Mouse (Mus musculus): ENCODE data around the gene Abl1. TPM values are rescaled to one million over a fixed set of nuclear protein-coding genes. Genes with fewer than 3 reads are reported as not detected.

Gene Abl1
- total RNA-seq, 2 experiments from 2014 or later, result 37.8 to 52.2 TPM

DNA sequence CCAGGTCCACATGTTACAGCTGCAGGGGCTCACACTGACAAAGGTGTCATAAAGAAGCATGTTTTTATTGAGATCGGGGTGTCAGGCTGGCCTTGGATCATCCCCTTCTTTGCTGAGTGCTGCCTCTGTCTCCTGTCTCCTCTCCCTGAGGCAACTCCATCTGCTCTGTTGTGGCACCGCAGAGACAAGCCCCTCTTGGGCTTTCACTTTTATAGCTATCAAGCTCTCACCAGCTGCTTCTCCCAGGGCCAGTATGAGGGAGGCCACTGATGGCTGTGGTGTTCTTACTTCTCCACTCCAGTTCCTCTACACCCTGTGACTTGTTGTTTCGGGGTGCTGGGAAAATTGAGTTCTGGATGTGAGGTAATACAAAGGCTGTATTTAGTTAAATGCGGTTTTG is 80.9 kb downstream of the Abl1 start:
- DNase-seq (ENCODE audit: low spot score in 2 of 2), result no peak
- intact Hi-C loops (cut with DNase I), result no loop called here

DNA sequence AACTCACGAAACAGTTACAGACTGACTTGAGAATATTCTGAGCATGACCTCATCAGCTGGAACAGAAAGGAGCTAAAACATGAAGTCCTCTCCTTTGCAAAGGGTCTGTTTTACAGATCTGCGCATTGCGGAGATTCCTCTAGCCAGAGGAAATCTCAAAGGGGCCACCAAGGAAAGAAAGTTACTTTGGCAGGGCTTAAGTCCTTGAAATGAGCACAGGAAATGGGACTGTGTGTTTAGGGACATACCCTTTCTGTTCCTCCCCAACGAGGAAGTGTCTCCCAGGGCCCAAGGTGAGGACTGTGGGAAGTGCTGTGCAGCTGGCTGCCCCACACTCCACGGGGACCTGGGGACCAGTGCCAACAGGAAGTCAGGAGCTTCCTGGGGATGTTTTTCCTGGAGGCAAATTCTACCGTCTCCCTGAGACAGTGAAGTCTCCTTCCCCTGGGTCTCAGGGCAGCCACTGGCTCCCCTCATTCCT is 81.5 kb downstream of the Abl1 start:
- no peak for DNase-seq (ENCODE audit: low spot score in 2 of 2)

DNA sequence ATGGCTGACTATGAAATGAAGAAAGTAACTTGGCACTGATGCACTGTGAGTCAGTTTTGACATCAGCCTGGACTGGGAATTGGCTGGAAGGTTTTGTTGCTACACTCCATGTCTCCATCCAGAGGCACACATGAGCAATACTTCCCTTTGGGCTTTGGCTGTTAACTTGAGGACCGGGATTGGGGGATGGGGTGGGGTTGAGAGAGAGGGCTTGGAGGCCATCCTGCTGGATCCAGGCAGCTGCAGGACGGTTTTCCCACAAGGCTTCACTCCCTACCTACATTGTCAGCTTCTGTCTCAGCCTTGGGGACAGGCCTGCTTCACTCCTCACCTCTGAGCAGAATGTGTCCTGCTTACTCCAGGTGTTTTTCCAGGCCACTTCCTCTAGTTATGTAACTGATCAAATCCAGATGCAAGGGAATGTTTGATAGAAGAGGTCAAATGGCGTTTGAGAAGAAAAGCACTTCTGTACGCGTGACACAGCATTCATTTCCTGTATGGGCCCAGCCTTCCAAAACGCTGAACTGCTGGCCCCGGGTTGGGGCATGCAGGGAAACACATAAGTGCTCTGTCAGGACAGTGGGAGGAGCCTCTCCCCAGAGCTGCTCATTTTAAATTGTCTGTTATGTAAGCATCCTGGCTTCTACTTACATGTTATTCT is 82.7 kb downstream of the Abl1 start:
- no peak for DNase-seq (ENCODE audit: low spot score in 2 of 2)
- intact Hi-C loops (cut with DNase I), result no loop called here

More for the DNA sequence above, 81.5 kb downstream of the Abl1 start:
- intact Hi-C loops (cut with DNase I), result no loop called here

- intact Hi-C loops (cut with DNase I), result no loop called here
- no peak for DNase-seq (ENCODE audit: low spot score in 2 of 2)
These were observed 88.3 kb downstream of the Abl1 start for GRCm38 (mm10) chr2:31776479-31776878.

- DNase-seq (ENCODE audit: low spot score in 2 of 2), result no peak
- intact Hi-C loops (cut with DNase I), result no loop called here
These were observed 91.1 kb downstream of the Abl1 start for GRCm38 (mm10) chr2:31779258-31779657.

DNA sequence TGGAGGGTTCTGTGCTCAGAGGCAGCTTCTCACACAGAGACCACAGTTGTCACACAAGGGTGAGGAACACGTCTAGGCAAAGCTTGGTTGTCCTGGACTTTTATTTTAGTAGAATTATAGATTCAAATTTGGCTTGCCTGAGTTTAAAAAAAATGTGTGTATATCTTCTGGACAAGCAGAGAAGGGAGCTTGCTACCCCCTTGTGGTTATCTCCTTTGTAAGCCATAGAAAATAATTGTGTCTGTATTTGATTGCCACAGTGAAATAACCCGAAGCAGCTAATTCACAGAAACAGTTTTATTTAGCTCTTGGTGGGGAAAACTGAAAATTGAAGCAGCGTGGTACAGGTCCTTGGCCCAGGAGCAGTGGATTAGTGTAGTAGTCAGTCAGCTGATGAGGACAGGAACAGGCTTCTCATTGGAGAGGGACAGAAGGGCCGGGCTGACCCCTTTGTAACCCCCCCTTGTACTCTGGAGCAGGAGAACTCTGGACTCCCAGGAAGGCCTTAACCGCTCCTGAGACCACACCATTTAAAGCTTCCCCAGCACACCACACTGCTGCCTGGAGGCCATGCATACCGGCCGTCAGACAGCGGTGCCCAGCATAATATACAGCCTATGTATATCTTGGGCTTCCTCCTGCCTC is 94.9 kb downstream of the Abl1 start:
- DNase-seq (ENCODE audit: low spot score in 2 of 2), result no peak
- intact Hi-C loops (cut with DNase I), result loop anchor here (10.0 kb wide), 1 partner anchor 298 kb away; no protein-coding TSS in a partner anchor

DNA sequence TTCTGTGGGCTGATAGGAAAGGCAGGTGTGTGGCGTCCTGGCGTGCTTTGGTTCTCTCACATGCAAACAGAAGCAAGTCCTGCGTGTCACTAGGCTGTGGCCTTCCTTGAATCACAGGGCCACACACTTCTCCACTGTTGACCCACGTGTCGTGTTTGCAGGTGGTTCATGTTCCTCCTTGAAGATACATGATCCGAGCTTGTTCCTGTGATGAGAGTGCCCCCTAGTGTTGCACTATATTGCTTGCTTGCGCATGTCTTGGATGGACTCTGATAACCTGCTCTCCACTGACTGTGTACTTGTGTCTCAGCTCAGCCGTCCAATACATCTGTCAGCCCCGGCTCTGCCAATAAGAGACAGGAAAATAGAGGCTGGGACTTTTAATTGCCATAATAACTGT is 96.9 kb downstream of the Abl1 start:
- intact Hi-C loops (cut with DNase I), result loop anchor here (2.0 to 10.0 kb wide), 2 partner anchors 102 to 300 kb away; no protein-coding TSS in a partner anchor
- peak; percentile 66 to 72 for DNase-seq (ENCODE audit: low spot score in 2 of 2)

DNA sequence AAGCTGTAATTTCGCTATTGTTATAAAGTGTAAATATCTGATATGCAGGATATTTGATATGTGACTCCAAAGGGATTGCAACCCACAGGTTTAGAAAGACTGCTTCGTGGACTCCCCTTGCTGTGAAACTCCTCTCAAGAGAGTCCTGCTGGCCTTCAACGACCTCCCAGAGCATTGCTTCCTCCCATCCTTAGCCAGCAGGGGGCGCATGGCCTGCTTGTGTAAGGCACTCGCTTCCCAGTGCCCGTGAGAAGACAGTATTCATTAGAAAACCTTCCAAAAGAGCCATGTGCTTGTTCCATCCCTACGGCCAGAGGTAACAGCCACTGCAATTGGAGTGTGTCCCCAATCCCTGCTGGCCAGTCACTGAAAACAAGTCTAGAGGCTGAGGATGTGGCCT is 98.9 kb downstream of the Abl1 start:
- peak; percentile 70 to 74 for DNase-seq (ENCODE audit: low spot score in 2 of 2)
- intact Hi-C loops (cut with DNase I), result loop anchor here (1.0 to 10.0 kb wide), 3 partner anchors 98 to 302 kb away; no protein-coding TSS in a partner anchor

DNA sequence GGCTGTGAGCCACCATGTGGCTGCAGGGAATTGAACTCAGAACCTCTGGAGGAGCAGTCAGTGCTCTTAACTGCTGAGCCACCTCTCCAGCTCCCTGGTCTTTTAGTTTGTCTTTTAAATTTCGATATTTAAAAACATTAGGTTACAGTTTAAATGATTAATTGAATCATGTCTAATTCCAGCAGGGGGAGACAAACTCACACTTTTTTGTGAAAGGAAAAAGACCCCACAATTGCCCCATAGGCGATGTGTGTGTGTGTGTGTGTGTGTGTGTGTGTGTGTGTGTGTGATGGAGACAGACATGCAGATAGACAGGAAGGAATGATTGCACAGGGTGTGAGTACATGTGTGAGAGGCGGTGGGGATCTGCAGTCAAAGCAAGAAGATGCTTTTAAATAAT is 100.1 kb downstream of the Abl1 start:
- intact Hi-C loops (cut with DNase I), result loop anchor here (10.0 kb wide), 1 partner anchor 303 kb away; no protein-coding TSS in a partner anchor
- no peak for DNase-seq (ENCODE audit: low spot score in 2 of 2)

- intact Hi-C loops (cut with DNase I), result loop anchor here (10.0 kb wide), 1 partner anchor 304 kb away; no protein-coding TSS in a partner anchor
- DNase-seq (ENCODE audit: low spot score in 2 of 2), result no peak
These were observed 101.0 kb downstream of the Abl1 start for GRCm38 (mm10) chr2:31789215-31789614.

DNA sequence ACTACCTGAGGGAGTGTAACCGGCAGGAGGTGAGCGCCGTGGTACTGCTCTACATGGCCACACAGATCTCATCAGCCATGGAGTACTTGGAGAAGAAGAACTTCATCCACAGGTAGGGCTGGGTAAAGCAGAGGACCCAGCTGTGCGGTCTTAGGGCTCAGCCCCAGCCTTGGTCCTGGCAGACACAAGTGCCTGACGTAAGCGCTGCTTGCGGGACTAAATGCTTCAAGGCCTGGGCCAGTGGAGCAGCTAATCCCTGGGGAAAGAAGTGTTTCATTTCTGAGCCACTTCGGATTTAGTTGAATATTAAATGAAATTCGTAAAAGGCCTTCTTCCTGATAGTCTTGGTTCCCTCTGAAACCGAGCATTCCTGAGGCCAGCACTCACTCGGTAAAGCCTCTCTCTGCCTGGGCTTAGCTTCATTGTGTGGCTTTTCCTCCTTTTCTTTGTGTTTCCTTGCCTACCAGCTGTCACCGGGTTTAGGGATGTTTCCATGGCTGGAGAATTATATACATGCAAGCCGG is 102.6 kb downstream of the Abl1 start:
- no peak for DNase-seq (ENCODE audit: low spot score in 2 of 2)
- intact Hi-C loops (cut with DNase I), result no loop called here

- intact Hi-C loops (cut with DNase I), result no loop called here
These were observed 103.1 kb downstream of the Abl1 start for GRCm38 (mm10) chr2:31791260-31791659.

GRCm38 (mm10) chr2:31792611-31793010 is 104.4 kb downstream of the Abl1 start:
- no peak for DNase-seq (ENCODE audit: low spot score in 2 of 2)
- intact Hi-C loops (cut with DNase I), result no loop called here

More at GRCm38 (mm10) chr2:31791260-31791659, 103.1 kb downstream of the Abl1 start:
- no peak for DNase-seq (ENCODE audit: low spot score in 2 of 2)

GRCm38 (mm10) chr2:31796943-31797342 is 108.8 kb downstream of the Abl1 start:
- intact Hi-C loops (cut with DNase I), result no loop called here
- no peak for DNase-seq (ENCODE audit: low spot score in 2 of 2)

DNA sequence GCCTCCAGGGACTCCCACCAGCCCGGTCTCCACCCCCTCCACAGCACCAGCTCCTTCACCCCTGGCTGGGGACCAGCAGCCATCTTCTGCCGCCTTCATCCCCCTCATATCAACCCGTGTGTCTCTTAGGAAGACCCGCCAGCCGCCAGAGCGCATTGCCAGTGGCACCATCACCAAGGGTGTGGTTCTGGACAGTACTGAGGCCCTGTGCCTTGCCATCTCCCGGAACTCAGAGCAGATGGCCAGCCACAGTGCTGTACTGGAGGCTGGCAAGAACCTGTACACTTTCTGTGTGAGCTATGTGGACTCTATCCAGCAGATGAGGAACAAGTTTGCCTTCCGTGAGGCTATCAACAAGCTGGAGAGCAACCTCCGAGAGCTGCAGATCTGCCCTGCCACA is 113.2 kb downstream of the Abl1 start:
- no peak for DNase-seq (ENCODE audit: low spot score in 2 of 2)
- intact Hi-C loops (cut with DNase I), result no loop called here

GRCm38 (mm10) chr2:31802811-31803210 is 114.6 kb downstream of the Abl1 start:
- no peak for DNase-seq (ENCODE audit: low spot score in 2 of 2)
- intact Hi-C loops (cut with DNase I), result no loop called here

GRCm38 (mm10) chr2:31803480-31803879 is 115.3 kb downstream of the Abl1 start:
- intact Hi-C loops (cut with DNase I), result no loop called here
- no peak for DNase-seq (ENCODE audit: low spot score in 2 of 2)

- intact Hi-C loops (cut with DNase I), result no loop called here
- DNase-seq (ENCODE audit: low spot score in 2 of 2), result no peak
These were observed 118.6 kb downstream of the Abl1 start for GRCm38 (mm10) chr2:31806639-31807382.

GRCm38 (mm10) chr2:31808410-31809357 is 120.5 kb downstream of the Abl1 start:
- intact Hi-C loops (cut with DNase I), result no loop called here
- DNase-seq (ENCODE audit: low spot score in 2 of 2), result no peak
